9 mouse cellular contexts compared by ENCODE assay signal in genomic region chr7:49922928-49923327, GRCm38 (mm10). TPM values are rescaled to one million over a fixed set of nuclear protein-coding genes. Genes with fewer than 3 reads are reported as not detected.
DNase-seq lines count a peak whose midpoint lies in the region; ATAC-seq lines count a peak whose summit lies in the region.
"Had no signal": no experiment of that assay in that cellular context is flagged by ENCODE, and none has a peak within 500 bp of the region (broad histone marks: within the 10 kb centered on the region; RNA-seq: fewer than 3 reads in every experiment).

No protein-coding gene starts in this region.

- 0 out of 2 replicates have a peak, but pooled peaks have one; percentile 53 for ATAC-seq in embryonic facial prominence, embryonic 11.5 days (replicated peaks; ENCODE audit: insufficient number of reproducible peaks, low FRiP score, low TSS enrichment, low read depth)
- peak; percentile 78 for ATAC-seq in hindbrain, embryonic 12.5 days (ENCODE audit: low FRiP score)

- peaks cover 3% of the 10 kb centered on the region; the same call in 1 of the 2 replicates for H3K27me3 ChIP-seq in embryonic facial prominence, embryonic 11.5 days (ENCODE audit: control insufficient read depth, insufficient read depth, low read length)
- H3K27me3 ChIP-seq in hindbrain, embryonic 12.5 days, result peaks cover 37% of the 10 kb centered on the region

- no peaks in the 10 kb centered on the region for H3K4me1 ChIP-seq in embryonic facial prominence, embryonic 11.5 days (ENCODE audit: control insufficient read depth, insufficient read depth, low read length)
- H3K4me1 ChIP-seq in hindbrain, embryonic 12.5 days, result peaks cover 6% of the 10 kb centered on the region
- H3K4me1 ChIP-seq: liver, embryonic 15.5 days had no signal

- H3K36me3 ChIP-seq in embryonic facial prominence, embryonic 11.5 days (replicated peaks; ENCODE audit: control insufficient read depth, insufficient read depth, low read depth, low read length), result no peaks in the 10 kb centered on the region
- no peaks in the 10 kb centered on the region for H3K36me3 ChIP-seq in hindbrain, embryonic 12.5 days
- H3K36me3 ChIP-seq: liver, embryonic 15.5 days had no signal

- no peak overlapping the region for H3K27ac ChIP-seq in embryonic facial prominence, embryonic 11.5 days (replicated peaks; ENCODE audit: low read depth, low read length)
- peak overlapping the region; percentile 85 for H3K27ac ChIP-seq in hindbrain, embryonic 12.5 days
- H3K27ac ChIP-seq: liver, embryonic 15.5 days had no signal

- H3K4me3 ChIP-seq in embryonic facial prominence, embryonic 11.5 days (ENCODE audit: low read depth, low read length), result no peak overlapping the region
- H3K4me3 ChIP-seq in hindbrain, embryonic 12.5 days, result no peak overlapping the region
- H3K4me3 ChIP-seq: liver, embryonic 15.5 days had no signal

- H3K4me2 ChIP-seq in embryonic facial prominence, embryonic 11.5 days (ENCODE audit: low read depth, low read length), result no peak overlapping the region
- no peak overlapping the region for H3K4me2 ChIP-seq in hindbrain, embryonic 12.5 days (replicated peaks)
- H3K4me2 ChIP-seq: liver, embryonic 15.5 days had no signal

- no peaks in the 10 kb centered on the region for H3K9me3 ChIP-seq in embryonic facial prominence, embryonic 11.5 days (replicated peaks; ENCODE audit: control insufficient read depth, low read length)
- peaks cover 2% of the 10 kb centered on the region; the same call in 1 of the 2 replicates for H3K9me3 ChIP-seq in hindbrain, embryonic 12.5 days (replicated peaks)
- H3K9me3 ChIP-seq: liver, embryonic 15.5 days had no signal

- peak overlapping the region; percentile 37 for H3K9ac ChIP-seq in embryonic facial prominence, embryonic 11.5 days (replicated peaks; ENCODE audit: low read length)
- H3K9ac ChIP-seq in hindbrain, embryonic 12.5 days, result 0 out of 2 replicates have a peak overlapping the region, but pooled peaks have one; percentile 5
- H3K9ac ChIP-seq: liver, embryonic 15.5 days had no signal

- DNase-seq in retina, postnatal 1 day, result peak; percentile 77
- DNase-seq in retina, embryonic 14.5 days (ENCODE audit: low spot score), result no peak
- no peak for DNase-seq in embryonic facial prominence, embryonic 11.5 days (ENCODE audit: low spot score)
- peak; percentile 22 for DNase-seq in lung, postnatal 10 days
- DNase-seq in spleen, postnatal 14 days (ENCODE audit: low spot score in 2 of 2), result no peak
- no peak for DNase-seq in c-Kit-positive CD71-positive TER-119-positive erythroid progenitor cells, embryonic 14.5 days (ENCODE audit: low spot score)
- DNase-seq in thymus, adult 18-20 months, result no peak

- WGBS in embryonic facial prominence, embryonic 11.5 days, result 44% methylated on average over 4 of the region's 4 CpGs
- 30% methylated on average over 4 of the region's 4 CpGs for WGBS in hindbrain, embryonic 12.5 days

RNA-seq across cellular contexts. Expression of gene Slc6a5, which starts 13.0 kb away (rescaled TPM):
- 0.06 and 0.15 TPM in 2 replicates for polyA plus RNA-seq in embryonic facial prominence, embryonic 11.5 days (2014; fragmentation: Nextera tagmentation; extraction: Ambion mirVana)
- polyA plus RNA-seq in hindbrain, embryonic 12.5 days (2016; fragmentation: Nextera tagmentation; extraction: Ambion mirVana), result 8.2 and 10.0 TPM in 2 replicates
- polyA plus RNA-seq: liver, embryonic 15.5 days had no signal

RNA-seq across cellular contexts. Expression of gene Nell1, which starts 51.7 kb away (rescaled TPM):
- polyA plus RNA-seq in embryonic facial prominence, embryonic 11.5 days (2014; fragmentation: Nextera tagmentation; extraction: Ambion mirVana), result 1.5 and 1.8 TPM in 2 replicates
- 6.4 and 7.8 TPM in 2 replicates for polyA plus RNA-seq in hindbrain, embryonic 12.5 days (2016; fragmentation: Nextera tagmentation; extraction: Ambion mirVana)

Comparison
In these comparisons a context has a peak if more than half of its experiments do, and no peak if none do; other contexts are left out.
1. DNase-seq: peak in retina, postnatal 1 day (single experiment) and lung, postnatal 10 days (single experiment); none in retina, embryonic 14.5 days (single experiment), embryonic facial prominence, embryonic 11.5 days (single experiment), spleen, postnatal 14 days (0 of 2), c-Kit-positive CD71-positive TER-119-positive erythroid progenitor cells, embryonic 14.5 days (single experiment) and thymus, adult 18-20 months (0 of 2).